Mouse (Mus musculus): ENCODE measurements around the gene Adamts6. TPM values are rescaled to one million over a fixed set of nuclear protein-coding genes. Genes with fewer than 3 reads are reported as not detected.

Adamts6 gene
- polyA plus RNA-seq, 1 experiment from 2014 or later = 3.2 TPM

- no peak for ATAC-seq (ENCODE audit: insufficient number of reproducible peaks, insufficient read depth, low FRiP score, low TSS enrichment, low read depth)
- no peak overlapping the region for H3K4me2 ChIP-seq
- H3K4me1 ChIP-seq = no peaks in the 10 kb centered on the region
- H3K27me3 ChIP-seq = no peaks in the 10 kb centered on the region
- H3K4me3 ChIP-seq = no peak overlapping the region
- H3K36me3 ChIP-seq = peaks cover 13% of the 10 kb centered on the region
- H3K27ac ChIP-seq = no peak overlapping the region
- 70% methylated on average over 9 of the region's 9 CpGs for WGBS
- H3K9me3 ChIP-seq = no peaks in the 10 kb centered on the region
- no peak overlapping the region for H3K9ac ChIP-seq
These were observed 188.8 kb downstream of the Adamts6 start for GRCm38 (mm10) chr13:104476285-104476956.

- no peaks in the 10 kb centered on the region for H3K9me3 ChIP-seq
- H3K4me3 ChIP-seq = no peak overlapping the region
- H3K36me3 ChIP-seq = peaks cover 10% of the 10 kb centered on the region; the same call in 1 of the 2 replicates
- H3K27me3 ChIP-seq = no peaks in the 10 kb centered on the region
- WGBS = 31% methylated on average over 8 of the region's 8 CpGs
- H3K9ac ChIP-seq = no peak overlapping the region
- no peak overlapping the region for H3K27ac ChIP-seq
- ATAC-seq (ENCODE audit: insufficient number of reproducible peaks, insufficient read depth, low FRiP score, low TSS enrichment, low read depth) = no peak
- H3K4me1 ChIP-seq = peaks cover 10% of the 10 kb centered on the region
- H3K4me2 ChIP-seq = no peak overlapping the region
These were observed 194.9 kb downstream of the Adamts6 start for GRCm38 (mm10) chr13:104482426-104483089.

GRCm38 (mm10) chr13:104483111-104483722 lies 195.6 kb downstream of the Adamts6 start:
- H3K4me2 ChIP-seq = no peak overlapping the region
- H3K9ac ChIP-seq = no peak overlapping the region
- no peak for ATAC-seq (ENCODE audit: insufficient number of reproducible peaks, insufficient read depth, low FRiP score, low TSS enrichment, low read depth)
- no peak overlapping the region for H3K27ac ChIP-seq
- H3K27me3 ChIP-seq = no peaks in the 10 kb centered on the region
- 51% methylated on average over 12 of the region's 12 CpGs for WGBS
- peaks cover 10% of the 10 kb centered on the region; the same call in 1 of the 2 replicates for H3K36me3 ChIP-seq
- H3K4me1 ChIP-seq = peaks cover 10% of the 10 kb centered on the region
- no peak overlapping the region for H3K4me3 ChIP-seq
- no peaks in the 10 kb centered on the region for H3K9me3 ChIP-seq

- ATAC-seq (ENCODE audit: insufficient number of reproducible peaks, insufficient read depth, low FRiP score, low TSS enrichment, low read depth) = no peak
- 84% methylated on average over 4 of the region's 4 CpGs for WGBS
- 0 out of 2 replicates have a peak, but pooled peaks cover 4% of the 10 kb centered on the region for H3K36me3 ChIP-seq
- no peaks in the 10 kb centered on the region for H3K9me3 ChIP-seq
- no peak overlapping the region for H3K4me3 ChIP-seq
- H3K27me3 ChIP-seq = no peaks in the 10 kb centered on the region
- 0 out of 2 replicates have a peak, but pooled peaks cover 5% of the 10 kb centered on the region for H3K4me1 ChIP-seq
- no peak overlapping the region for H3K4me2 ChIP-seq
- H3K9ac ChIP-seq = no peak overlapping the region
- no peak overlapping the region for H3K27ac ChIP-seq
These were observed 203.6 kb downstream of the Adamts6 start for GRCm38 (mm10) chr13:104491046-104491811.

- Histone ChIP-seq H3K4me1 (0 out of 2 replicates have a peak, but pooled peaks cover 5% of the 10 kb centered on the region), H3K27ac (no peak overlapping the region)
- ATAC-seq (ENCODE audit: insufficient number of reproducible peaks, insufficient read depth, low FRiP score, low TSS enrichment, low read depth) = no peak
These were observed 205.9 kb downstream of the Adamts6 start for GRCm38 (mm10) chr13:104493466-104493993.

GRCm38 (mm10) chr13:104494200-104494873 lies 206.7 kb downstream of the Adamts6 start:
- ATAC-seq (ENCODE audit: insufficient number of reproducible peaks, insufficient read depth, low FRiP score, low TSS enrichment, low read depth) = no peak
- Histone ChIP-seq H3K27ac (no peak overlapping the region), H3K9ac (no peak overlapping the region), H3K9me3 (no peaks in the 10 kb centered on the region), H3K36me3 (0 out of 2 replicates have a peak, but pooled peaks cover 4% of the 10 kb centered on the region), H3K27me3 (no peaks in the 10 kb centered on the region), H3K4me1 (0 out of 2 replicates have a peak, but pooled peaks cover 5% of the 10 kb centered on the region), H3K4me2 (no peak overlapping the region), H3K4me3 (no peak overlapping the region)
- WGBS = 48% methylated on average over 8 of the region's 8 CpGs

More at GRCm38 (mm10) chr13:104493466-104493993, 205.9 kb downstream of the Adamts6 start:
- H3K9ac ChIP-seq = no peak overlapping the region
- 0 out of 2 replicates have a peak, but pooled peaks cover 4% of the 10 kb centered on the region for H3K36me3 ChIP-seq
- H3K9me3 ChIP-seq = no peaks in the 10 kb centered on the region
- no peak overlapping the region for H3K4me2 ChIP-seq
- no peak overlapping the region for H3K4me3 ChIP-seq
- WGBS = 71% methylated on average over 8 of the region's 8 CpGs
- no peaks in the 10 kb centered on the region for H3K27me3 ChIP-seq

- Histone ChIP-seq H3K9ac (no peak overlapping the region), H3K4me2 (no peak overlapping the region), H3K9me3 (no peaks in the 10 kb centered on the region; the same call in 1 of the 2 replicates), H3K27me3 (no peaks in the 10 kb centered on the region), H3K4me3 (no peak overlapping the region), H3K4me1 (no peaks in the 10 kb centered on the region), H3K36me3 (0 out of 2 replicates have a peak, but pooled peaks cover 4% of the 10 kb centered on the region), H3K27ac (no peak overlapping the region)
- WGBS = 80% methylated on average over 3 of the region's 3 CpGs
- no peak for ATAC-seq (ENCODE audit: insufficient number of reproducible peaks, insufficient read depth, low FRiP score, low TSS enrichment, low read depth)
These were observed 210.0 kb downstream of the Adamts6 start for GRCm38 (mm10) chr13:104497592-104497991.

- WGBS = 95% methylated on average over 6 of the region's 6 CpGs
- Histone ChIP-seq H3K36me3 (0 out of 2 replicates have a peak, but pooled peaks cover 4% of the 10 kb centered on the region), H3K4me1 (no peaks in the 10 kb centered on the region), H3K27ac (no peak overlapping the region), H3K9ac (no peak overlapping the region), H3K4me2 (no peak overlapping the region), H3K9me3 (no peaks in the 10 kb centered on the region; the same call in 1 of the 2 replicates), H3K27me3 (no peaks in the 10 kb centered on the region), H3K4me3 (no peak overlapping the region)
- no peak for ATAC-seq (ENCODE audit: insufficient number of reproducible peaks, insufficient read depth, low FRiP score, low TSS enrichment, low read depth)
These were observed 211.0 kb downstream of the Adamts6 start for GRCm38 (mm10) chr13:104498669-104499068.

GRCm38 (mm10) chr13:104499116-104500040 lies 211.7 kb downstream of the Adamts6 start:
- Histone ChIP-seq H3K36me3 (0 out of 2 replicates have a peak, but pooled peaks cover 4% of the 10 kb centered on the region), H3K27me3 (no peaks in the 10 kb centered on the region), H3K4me3 (no peak overlapping the region), H3K4me1 (no peaks in the 10 kb centered on the region), H3K27ac (no peak overlapping the region), H3K4me2 (no peak overlapping the region), H3K9ac (no peak overlapping the region), H3K9me3 (no peaks in the 10 kb centered on the region; the same call in 1 of the 2 replicates)
- ATAC-seq (ENCODE audit: insufficient number of reproducible peaks, insufficient read depth, low FRiP score, low TSS enrichment, low read depth) = no peak
- WGBS = 77% methylated on average over 9 of the region's 9 CpGs

GRCm38 (mm10) chr13:104502406-104502805 lies 214.8 kb downstream of the Adamts6 start:
- Histone ChIP-seq H3K36me3 (no peaks in the 10 kb centered on the region), H3K9me3 (no peaks in the 10 kb centered on the region; the same call in 1 of the 2 replicates), H3K27me3 (no peaks in the 10 kb centered on the region), H3K27ac (no peak overlapping the region), H3K9ac (no peak overlapping the region), H3K4me2 (no peak overlapping the region), H3K4me1 (peaks cover 3% of the 10 kb centered on the region; the same call in 1 of the 2 replicates), H3K4me3 (no peak overlapping the region)
- ATAC-seq (ENCODE audit: insufficient number of reproducible peaks, insufficient read depth, low FRiP score, low TSS enrichment, low read depth) = no peak
- 94% methylated on average over 7 of the region's 7 CpGs for WGBS

Data from embryonic facial prominence, embryonic 13.5 days (tissue).